Mouse (Mus musculus): ENCODE measurements at regions not wholly inside any gene's neighbourhood (a gene's known extent, or its start where the extent isn't known, plus 50 kb on each side); places are given as distances from the start of the nearest gene placed in this dataset.

DNA sequence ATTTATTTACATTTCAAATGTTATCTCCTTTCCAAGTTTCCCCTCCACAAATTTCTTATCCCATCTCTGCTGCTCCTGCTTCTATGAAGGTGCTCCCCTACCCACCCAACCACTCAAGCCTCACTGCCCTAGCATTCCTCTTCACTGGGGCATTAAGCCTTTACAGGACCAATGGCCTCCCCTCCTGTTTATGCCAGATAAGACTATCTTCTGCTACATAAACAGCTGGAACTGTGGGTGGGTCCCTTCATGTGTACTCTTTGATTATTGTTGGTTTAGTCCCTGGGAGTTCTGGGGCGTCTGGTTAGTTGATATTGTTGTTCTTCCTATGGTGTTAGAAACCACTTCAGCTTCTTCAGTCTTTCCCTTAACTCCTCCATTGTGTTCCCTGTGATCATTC lies 1164.1 kb upstream of the Got2 start:
- DNase-seq = no peak

GRCm38 (mm10) chr8:97039778-97040177 lies 1151.4 kb upstream of the Got2 start:
- DNase-seq = no peak

DNA sequence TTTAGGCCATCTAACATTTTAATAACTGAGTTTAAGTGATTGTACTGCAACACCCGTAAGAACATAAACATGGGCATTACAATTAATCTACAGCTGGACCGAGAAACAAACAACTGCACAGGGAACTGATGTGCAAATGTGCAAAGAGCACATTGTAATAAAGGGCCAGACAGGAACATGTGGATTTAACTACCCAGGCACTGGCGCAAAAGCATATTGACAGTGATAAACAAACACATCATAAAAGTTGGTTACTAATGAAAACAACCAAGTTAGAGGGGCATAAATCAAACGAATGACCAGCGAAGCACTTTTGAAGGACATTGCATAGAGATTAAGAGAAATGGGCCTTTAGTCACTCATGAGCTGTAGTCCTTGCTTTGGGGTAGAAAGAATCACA lies 1150.5 kb upstream of the Got2 start:
- DNase-seq = no peak

DNA sequence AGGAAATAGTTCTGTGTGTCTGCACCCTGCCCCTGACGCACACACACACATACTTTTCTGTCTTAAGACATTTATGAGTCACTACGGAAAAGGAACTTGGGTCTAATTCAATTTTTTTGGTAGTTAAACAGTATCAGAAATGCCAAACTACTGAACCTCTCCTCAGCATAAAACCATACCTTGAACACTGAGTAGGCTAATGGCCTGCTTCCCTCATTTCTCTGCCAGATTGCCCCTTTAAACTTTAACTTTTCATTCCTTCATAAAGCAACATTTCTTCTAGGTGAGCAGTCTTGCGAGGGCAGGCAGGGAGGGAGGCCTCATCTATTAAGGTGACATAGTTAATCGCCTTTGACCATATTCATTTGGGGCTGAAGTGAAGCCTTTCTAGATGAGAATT lies 1143.8 kb upstream of the Got2 start:
- DNase-seq = no peak

- no peak for DNase-seq
Measured at GRCm38 (mm10) chr8:97015571-97015970, 1127.2 kb upstream of the Got2 start.

DNA sequence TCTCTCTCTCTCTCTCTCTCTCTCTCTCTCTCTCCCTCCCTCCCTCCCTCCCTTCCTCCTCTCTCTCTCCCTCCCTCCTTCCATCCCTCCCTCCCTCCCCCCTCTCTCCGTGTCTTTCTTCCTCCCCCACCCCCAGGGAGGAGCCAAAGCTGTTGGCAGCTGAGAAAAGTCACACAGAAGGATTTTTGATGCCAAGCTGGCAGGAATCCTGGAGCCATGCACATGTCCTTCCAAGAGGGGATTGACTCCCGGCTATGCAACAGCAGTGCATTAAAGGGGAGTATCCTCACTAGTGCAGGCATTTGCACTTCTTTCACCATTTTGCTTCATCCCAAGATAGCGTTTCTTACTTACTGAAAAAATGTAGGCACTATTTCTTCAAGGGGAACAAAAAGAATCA lies 1115.8 kb upstream of the Got2 start:
- DNase-seq = peak; percentile 5

DNA sequence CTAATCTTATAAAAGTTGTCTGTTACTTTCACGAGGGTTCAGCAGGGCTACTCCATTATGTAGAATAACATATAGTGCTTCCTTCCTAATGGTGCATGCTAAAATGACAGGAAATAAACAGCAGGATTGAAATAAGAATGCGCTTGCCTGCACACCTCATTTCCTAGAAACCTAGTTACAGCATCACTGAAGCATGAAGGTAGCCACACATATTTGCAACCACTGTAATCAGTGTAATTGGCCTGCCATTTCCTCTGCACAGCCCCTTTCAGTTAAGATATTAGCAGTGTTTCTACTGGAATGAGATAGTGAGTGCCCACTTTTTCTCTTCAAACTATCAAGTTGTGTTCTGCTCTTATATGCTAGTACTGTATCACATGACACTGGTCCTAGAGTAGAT lies 1094.8 kb upstream of the Got2 start:
- no peak for DNase-seq

Data from right cerebral cortex, postnatal 14 days (tissue).